Mouse (Mus musculus): ENCODE measurements at regions not wholly inside any gene's neighbourhood (a gene's known extent, or its start where the extent isn't known, plus 50 kb on each side); places are given as distances from the start of the nearest gene placed in this dataset.

GRCm38 (mm10) chr1:75738651-75739050, 192.6 kb downstream of the Slc4a3 start:
- no peak for TF ChIP-seq CTCF (conservative IDR thresholded peaks at IDR 0.05 in 1 of 2, IDR thresholded peaks at IDR 0.05 in 1 of 2; ENCODE audit: low read depth in 2 of 2, low read length in 2 of 2)
- TF ChIP-seq NRF1 (IDR thresholded peaks at IDR 0.05; ENCODE audit: low read depth, low read length), result no peak
- TF ChIP-seq ELF1 (IDR thresholded peaks at IDR 0.05; ENCODE audit: low read depth, low read length), result no peak
- TF ChIP-seq EP300 (IDR thresholded peaks at IDR 0.05; ENCODE audit: low read length), result no peak
- TF ChIP-seq SMC3 (IDR thresholded peaks at IDR 0.05; ENCODE audit: low read depth, low read length), result no peak
- TF ChIP-seq TCF12 (IDR thresholded peaks at IDR 0.05; ENCODE audit: low read depth, low read length), result no peak
- no peak for TF ChIP-seq NELFE (IDR thresholded peaks at IDR 0.05; ENCODE audit: low read depth, low read length)
- no peak for TF ChIP-seq USF2 (conservative IDR thresholded peaks at IDR 0.05; ENCODE audit: low read depth, low read length)
- TF ChIP-seq E2F4 (IDR thresholded peaks at IDR 0.05; ENCODE audit: insufficient replicate concordance, low read depth, low read length), result no peak
- no peak for TF ChIP-seq JUN (IDR thresholded peaks at IDR 0.05; ENCODE audit: insufficient read depth, low read depth, low read length)
- no peak for TF ChIP-seq ZKSCAN1 (IDR thresholded peaks at IDR 0.05; ENCODE audit: borderline replicate concordance, low read depth, low read length)
- TF ChIP-seq IRF4 (IDR thresholded peaks at IDR 0.05; ENCODE audit: low read depth, low read length), result no peak

Data from CH12.LX (cell line).